Mouse (Mus musculus) intestine, postnatal 0 days (tissue): ENCODE measurements around the gene Tatdn2. TPM values are rescaled to one million over a fixed set of nuclear protein-coding genes. Genes with fewer than 3 reads are reported as not detected.
A peak's percentile ranks its signal among the peaks of the same experiment; 100 is the strongest.

Experiments used
- ATAC-seq: fragments of 200-750 bp; cut with Nextera tagmentation; 2 replicates; pipeline ENCODE4 v1.8.0; 2017; ENCODE audit warnings: mild to moderate bottlenecking, moderate TSS enrichment, moderate library complexity
- H3K27ac ChIP-seq: fragments of 300-500 bp; sonication (generic); 2 replicates; pipeline ENCODE4 v1.5.1; 2014; ENCODE audit warnings: mild to moderate bottlenecking, low read depth, low read length, moderate library complexity
- H3K27me3 ChIP-seq: fragments of 300-500 bp; sonication (generic); replicated peaks from 2 replicates; pipeline ENCODE4 v1.6.1; 2014; ENCODE audit warnings: low read length, mixed read lengths; ENCODE audit not compliant: control insufficient read depth, insufficient read depth
- H3K36me3 ChIP-seq: fragments of 300-500 bp; sonication (generic); 2 replicates; pipeline ENCODE4 v1.6.1; 2014; ENCODE audit warnings: mild to moderate bottlenecking, moderate library complexity; ENCODE audit not compliant: control insufficient read depth, insufficient read depth
- H3K4me1 ChIP-seq: fragments of 300-500 bp; sonication (generic); replicated peaks from 2 replicates; pipeline ENCODE4 v1.6.1; 2014; ENCODE audit warnings: antibody characterized with exemption, low read length, mixed read lengths; ENCODE audit not compliant: control insufficient read depth, insufficient read depth
- H3K4me2 ChIP-seq: fragments of 300-500 bp; sonication (generic); replicated peaks from 2 replicates; pipeline ENCODE4 v1.6.1; 2014; ENCODE audit warnings: low read depth, mild to moderate bottlenecking, moderate library complexity
- H3K4me3 ChIP-seq: fragments of 300-500 bp; sonication (generic); 2 replicates; pipeline ENCODE4 v1.5.1; 2014; ENCODE audit warnings: low read depth, low read length
- H3K9ac ChIP-seq: fragments of 300-500 bp; sonication (generic); 2 replicates; pipeline ENCODE4 v1.6.1; 2014; ENCODE audit warnings: mild to moderate bottlenecking, low read depth, low read length
- H3K9me3 ChIP-seq: fragments of 300-500 bp; sonication (generic); 2 replicates; pipeline ENCODE4 v1.6.1; 2016; ENCODE audit warnings: mixed run types; ENCODE audit not compliant: control insufficient read depth
- CTCF ChIP-seq: sonication (generic); IDR thresholded peaks from 2 replicates; pipeline ENCODE4 v1.5.1; 2016; ENCODE audit warnings: low read depth, mild to moderate bottlenecking, control low read depth, antibody characterized with exemption, moderate library complexity
- WGBS: fragments of 180-500 bp; shearing (Covaris S2); extraction: QIAGEN DNeasy Blood & Tissue Kit; methylation state at CpG from one replicate; pipeline ENCODE4 v1.1.7; 2014; 5-methylcytosine and 5-hydroxymethylcytosine counted together
- polyA plus RNA-seq: library from polyadenylated mRNA; unstranded; fragments of >200 nt; fragmentation: Nextera tagmentation; extraction: Ambion mirVana; gene quantifications from 2 replicates; pipeline ENCODE4 v1.2.1, GENCODE M21; 2015

The Tatdn2 gene
- polyA plus RNA-seq, 1 experiment from 2014 or later = 1.1 TPM

GRCm38 (mm10) chr6:113654753-113655397 lies 42.0 kb upstream of the Tatdn2 start:
- no peak for ATAC-seq
- WGBS = 55% methylated on average over 16 of the region's 16 CpGs

GRCm38 (mm10) chr6:113655475-113655874 lies 41.4 kb upstream of the Tatdn2 start:
- Histone ChIP-seq H3K4me1 (0 out of 2 replicates have a peak, but pooled peaks cover 4% of the 10 kb centered on the region), H3K9me3 (no peaks in the 10 kb centered on the region), H3K36me3 (peaks cover 15% of the 10 kb centered on the region; the same call in 1 of the 2 replicates), H3K9ac (no peak overlapping the region), H3K4me3 (no peak overlapping the region), H3K27ac (no peak overlapping the region), H3K4me2 (no peak overlapping the region), H3K27me3 (no peaks in the 10 kb centered on the region)
- no peak for ATAC-seq
- 74% methylated on average over 3 of the region's 3 CpGs for WGBS
- TF ChIP-seq CTCF = no peak

More at GRCm38 (mm10) chr6:113654753-113655397, 42.0 kb upstream of the Tatdn2 start:
- no peaks in the 10 kb centered on the region for H3K9me3 ChIP-seq
- no peak overlapping the region for H3K9ac ChIP-seq
- H3K27ac ChIP-seq = no peak overlapping the region; the same call in 1 of the 2 replicates
- H3K36me3 ChIP-seq = peaks cover 15% of the 10 kb centered on the region; the same call in 1 of the 2 replicates
- no peaks in the 10 kb centered on the region for H3K27me3 ChIP-seq
- no peaks in the 10 kb centered on the region for H3K4me1 ChIP-seq
- H3K4me2 ChIP-seq = no peak overlapping the region
- no peak overlapping the region for H3K4me3 ChIP-seq
- no peak for TF ChIP-seq CTCF

DNA sequence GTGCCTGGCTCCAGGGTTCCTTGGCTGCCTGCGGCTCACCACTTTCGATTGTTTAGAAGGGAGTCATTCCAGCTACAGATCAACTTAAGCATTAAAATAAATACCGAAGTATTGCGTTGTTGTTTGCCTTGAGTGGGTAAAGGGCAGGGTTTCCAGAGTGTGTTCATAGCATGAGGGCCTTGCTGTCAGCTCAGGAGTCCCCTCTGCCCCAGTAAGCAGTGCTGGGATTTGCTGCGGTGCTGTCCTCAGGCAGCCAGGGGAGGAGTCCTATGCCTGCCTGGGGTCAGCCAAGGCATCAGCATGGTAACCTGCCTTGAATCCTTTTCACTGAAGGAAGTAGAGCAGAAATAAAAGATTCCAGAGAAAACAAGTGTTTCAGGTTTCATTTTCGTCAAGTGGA lies 40.0 kb upstream of the Tatdn2 start:
- Histone ChIP-seq H3K4me1 (0 out of 2 replicates have a peak, but pooled peaks cover 16% of the 10 kb centered on the region), H3K4me2 (no peak overlapping the region), H3K27me3 (no peaks in the 10 kb centered on the region), H3K9me3 (no peaks in the 10 kb centered on the region), H3K9ac (no peak overlapping the region), H3K4me3 (no peak overlapping the region), H3K27ac (peak overlapping the region; percentile 5; the same call in 1 of the 2 replicates), H3K36me3 (peaks cover 15% of the 10 kb centered on the region; the same call in 1 of the 2 replicates)
- no peak for TF ChIP-seq CTCF
- 49% methylated on average over 6 of the region's 6 CpGs for WGBS
- ATAC-seq = peak; percentile 56; the same call in 1 of the 2 replicates

DNA sequence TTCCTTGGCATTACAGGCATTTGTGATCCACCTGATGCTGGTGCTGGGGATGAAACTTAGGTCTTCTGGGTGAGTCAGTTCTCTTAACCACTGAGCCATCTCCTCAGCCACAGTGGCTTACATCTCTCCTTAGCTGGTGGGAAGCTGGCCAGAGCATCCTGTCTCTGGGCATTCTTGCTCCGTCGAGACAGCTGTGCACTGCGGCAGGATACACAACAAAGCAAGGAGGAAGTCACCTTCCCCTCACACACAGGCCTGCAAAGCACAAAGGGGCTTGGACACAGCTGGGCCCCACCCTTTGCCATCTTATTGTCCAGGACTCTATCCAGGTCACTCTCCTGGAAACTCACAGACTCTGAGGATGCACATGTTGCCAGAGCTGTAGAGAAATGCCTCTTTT lies 38.6 kb upstream of the Tatdn2 start:
- no peak overlapping the region for H3K4me2 ChIP-seq
- peaks cover 19% of the 10 kb centered on the region; the same call in 1 of the 2 replicates for H3K4me1 ChIP-seq
- peaks cover 4% of the 10 kb centered on the region; the same call in 1 of the 2 replicates for H3K36me3 ChIP-seq
- H3K4me3 ChIP-seq = no peak overlapping the region
- no peak overlapping the region for H3K27ac ChIP-seq
- no peak for ATAC-seq
- no peaks in the 10 kb centered on the region for H3K9me3 ChIP-seq
- no peaks in the 10 kb centered on the region for H3K27me3 ChIP-seq
- TF ChIP-seq CTCF = no peak
- H3K9ac ChIP-seq = no peak overlapping the region
- 61% methylated on average over 3 of the region's 3 CpGs for WGBS

DNA sequence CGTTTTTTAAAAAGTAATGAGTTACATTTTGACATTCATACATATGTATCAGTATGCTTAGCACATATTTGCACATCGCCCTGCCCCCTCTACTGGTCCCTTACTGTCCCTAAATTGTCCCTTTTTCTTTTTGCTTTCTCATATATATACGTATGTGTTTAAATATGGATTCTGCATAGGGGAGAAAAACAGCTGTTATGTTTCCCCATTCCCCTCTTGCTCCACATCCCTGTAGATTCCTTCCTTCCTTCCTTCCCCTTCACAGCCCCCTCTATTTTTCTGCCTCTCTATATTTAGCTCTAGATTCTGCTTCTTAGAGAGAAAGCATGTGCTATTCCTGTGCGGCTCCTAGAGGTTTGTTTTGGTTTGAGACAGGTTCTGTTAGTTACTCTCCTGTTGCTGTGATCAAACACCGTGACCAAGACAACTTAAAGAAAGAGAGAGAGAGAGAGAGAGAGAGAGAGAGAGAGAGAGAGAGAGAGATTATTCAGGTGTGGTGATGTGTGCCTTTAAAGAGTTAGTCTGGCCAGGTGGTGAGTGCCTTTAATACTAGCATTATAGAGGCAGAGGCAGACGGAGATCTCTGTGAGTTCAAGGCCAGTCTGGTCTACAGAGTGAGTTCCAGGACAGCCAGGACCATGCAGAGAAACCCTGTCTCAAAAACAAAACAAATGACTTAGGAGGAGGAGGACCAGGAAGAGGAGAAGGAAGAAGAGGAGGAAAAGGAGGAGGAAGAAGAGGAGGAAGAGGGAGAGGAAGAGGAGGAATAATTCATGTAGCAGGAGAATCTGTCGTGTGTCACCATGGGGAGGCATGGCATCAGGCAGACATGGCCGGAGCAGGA lies 37.0 kb upstream of the Tatdn2 start:
- Histone ChIP-seq H3K9ac (no peak overlapping the region), H3K27ac (0 out of 2 replicates have a peak overlapping the region, but pooled peaks have one; percentile 1), H3K4me3 (no peak overlapping the region), H3K27me3 (no peaks in the 10 kb centered on the region), H3K4me2 (no peak overlapping the region), H3K9me3 (no peaks in the 10 kb centered on the region), H3K4me1 (peaks cover 19% of the 10 kb centered on the region; the same call in 1 of the 2 replicates), H3K36me3 (peaks cover 7% of the 10 kb centered on the region; the same call in 1 of the 2 replicates)
- ATAC-seq = no peak
- WGBS = 60% methylated on average over 8 of the region's 8 CpGs
- no peak for TF ChIP-seq CTCF
